Mouse (Mus musculus) liver, postnatal 0 days (tissue): ENCODE data around the gene Slc3a2. TPM values are rescaled to one million over a fixed set of nuclear protein-coding genes. Genes with fewer than 3 reads are reported as not detected.

Experiments used
- ATAC-seq: fragments of 200-750 bp; cut with Nextera tagmentation; 2 replicates; pipeline ENCODE4 v1.8.0; 2017; ENCODE audit warnings: mild to moderate bottlenecking, moderate library complexity
- DNase-seq: peaks from one replicate; pipeline ENCODE4 v3.0.0-alpha.2; 2016
- H3K27ac ChIP-seq: fragments of 300-500 bp; sonication (generic); 2 replicates; pipeline ENCODE4 v1.5.1; 2014; ENCODE audit warnings: antibody characterized with exemption, moderate library complexity, mild to moderate bottlenecking, low read depth
- H3K27me3 ChIP-seq: fragments of 300-500 bp; sonication (generic); 2 replicates; pipeline ENCODE4 v1.6.1; 2014; ENCODE audit warnings: low read length, control low read depth, mixed read lengths; ENCODE audit not compliant: insufficient read depth
- H3K36me3 ChIP-seq: fragments of 300-500 bp; sonication (generic); replicated peaks from 2 replicates; pipeline ENCODE4 v1.6.1; 2014; ENCODE audit warnings: mild to moderate bottlenecking, control low read depth, low read length, moderate library complexity, mixed read lengths; ENCODE audit not compliant: insufficient read depth
- H3K4me1 ChIP-seq: fragments of 300-500 bp; sonication (generic); 2 replicates; pipeline ENCODE4 v1.6.1; 2014; ENCODE audit warnings: antibody characterized with exemption, mild to moderate bottlenecking, control low read depth; ENCODE audit not compliant: insufficient read depth
- H3K4me2 ChIP-seq: fragments of 300-500 bp; sonication (generic); 2 replicates; pipeline ENCODE4 v1.6.1; 2014; ENCODE audit warnings: low read depth, mild to moderate bottlenecking, low read length, moderate library complexity, mixed read lengths
- H3K4me3 ChIP-seq: fragments of 300-500 bp; sonication (generic); 2 replicates; pipeline ENCODE4 v1.5.1; 2014; ENCODE audit warnings: low read depth, low read length
- H3K9ac ChIP-seq: fragments of 300-500 bp; sonication (generic); replicated peaks from 2 replicates; pipeline ENCODE4 v1.6.1; 2014; ENCODE audit warnings: mild to moderate bottlenecking, moderate library complexity
- H3K9me3 ChIP-seq: fragments of 300-500 bp; sonication (generic); 2 replicates; pipeline ENCODE4 v1.6.1; 2016; ENCODE audit warnings: mild to moderate bottlenecking, control low read depth, low read length, mixed read lengths
- CTCF ChIP-seq: sonication (generic); IDR thresholded peaks from 2 replicates; pipeline ENCODE4 v1.5.1; 2016; ENCODE audit warnings: antibody characterized with exemption, low read depth
- EP300 ChIP-seq: IDR thresholded peaks from 2 replicates; pipeline ENCODE4 v1.6.1; 2016; ENCODE audit warnings: antibody characterized with exemption, low read depth, mild to moderate bottlenecking
- WGBS: fragments of 180-500 bp; shearing (Covaris S2); extraction: QIAGEN DNeasy Blood & Tissue Kit; methylation state at CpG from one replicate; pipeline ENCODE4 v1.1.7; 2014; ENCODE audit not compliant: insufficient replicate concordance; 5-methylcytosine and 5-hydroxymethylcytosine counted together
- polyA plus RNA-seq: library from polyadenylated mRNA; unstranded; fragments of >200 nt; fragmentation: Nextera tagmentation; extraction: Ambion mirVana; gene quantifications from 2 replicates; pipeline ENCODE4 v1.2.1, GENCODE M21; 2015

Gene Slc3a2
- polyA plus RNA-seq, 1 experiment from 2014 or later: 68.0 TPM

DNA sequence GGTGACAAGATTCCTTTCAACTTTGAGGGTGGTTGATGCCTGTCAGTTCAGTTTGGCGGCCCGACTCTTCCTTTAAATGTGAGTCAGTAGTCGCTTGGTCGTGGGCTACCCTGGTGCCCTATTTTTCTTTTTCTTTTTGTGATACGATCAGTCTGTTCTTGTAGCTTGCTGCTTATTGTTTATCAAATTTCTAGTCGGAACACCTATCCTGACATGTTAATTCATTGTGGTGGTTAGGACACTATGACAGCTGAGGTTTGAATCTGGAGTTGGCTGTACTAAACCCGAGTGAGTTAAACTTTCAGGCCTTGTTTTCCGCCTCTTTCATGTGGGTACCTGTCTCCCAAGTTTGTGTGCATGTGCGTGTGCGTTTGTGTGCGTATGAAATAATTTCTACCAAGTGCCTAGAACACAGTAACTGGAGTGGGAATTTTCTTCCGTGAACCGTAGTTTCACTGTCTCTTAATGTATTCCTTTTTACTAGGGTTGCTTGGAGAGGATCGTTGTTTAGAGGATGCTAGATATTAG is 34.4 kb upstream of the Slc3a2 start:
- peak overlapping the region; percentile 86 for H3K4me2 ChIP-seq
- peak overlapping the region; percentile 94 for H3K4me3 ChIP-seq
- H3K9ac ChIP-seq: peak overlapping the region; percentile 97
- H3K27ac ChIP-seq: peak overlapping the region; percentile 94
- no peak for ATAC-seq
- H3K36me3 ChIP-seq: peaks cover 34% of the 10 kb centered on the region
- H3K4me1 ChIP-seq: peaks cover 27% of the 10 kb centered on the region
- DNase-seq: no peak
- no peaks in the 10 kb centered on the region for H3K27me3 ChIP-seq
- TF ChIP-seq EP300 (no peak), CTCF (no peak)
- 2% methylated on average over 14 of the region's 14 CpGs for WGBS
- no peaks in the 10 kb centered on the region for H3K9me3 ChIP-seq

DNA sequence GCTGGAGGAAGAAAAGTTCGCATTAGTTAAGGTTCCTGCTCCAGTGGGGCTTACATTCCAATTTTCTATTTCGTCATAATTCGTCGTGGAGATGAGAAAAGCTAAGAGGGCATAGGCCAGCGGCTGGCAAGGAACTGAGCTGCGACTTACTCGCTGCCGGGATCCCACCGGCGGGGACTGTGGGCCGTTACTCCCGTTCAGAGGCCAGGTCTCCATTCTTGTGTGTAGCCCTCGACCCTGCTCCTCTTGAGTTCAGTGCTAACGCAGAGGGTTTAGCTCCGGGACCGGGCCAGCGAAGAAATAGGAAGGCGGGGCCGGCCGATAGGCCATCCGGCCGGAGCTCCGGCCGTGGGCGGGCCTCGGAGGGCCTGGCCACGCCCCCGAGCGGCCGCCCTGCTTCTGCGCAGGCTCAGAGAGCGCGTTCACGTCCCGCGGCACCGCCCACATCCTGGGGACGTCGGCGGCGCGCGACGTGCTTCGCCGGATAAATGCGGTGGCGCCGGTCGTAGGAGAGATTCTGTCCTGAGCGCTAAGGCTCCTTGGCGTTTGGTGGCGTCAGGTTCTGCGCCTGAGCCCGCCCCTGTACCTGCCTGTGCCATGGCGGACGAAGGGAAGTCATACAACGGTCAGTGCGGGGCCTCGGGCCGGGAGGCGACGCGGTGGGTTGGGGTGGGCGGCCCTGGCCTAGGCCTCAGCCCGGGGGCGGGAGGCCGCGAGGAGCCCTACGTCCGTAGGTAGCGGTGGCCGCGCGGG is 33.6 kb upstream of the Slc3a2 start, which contains the start of gene Nxf1:
Gene Nxf1, plus strand, starts transcription at position 439 of the 753 bp plus-strand sequence.
- H3K4me2 ChIP-seq: peak within 1 kb of the TSS; percentile 86
- peak within 1 kb of the TSS; percentile 94 for H3K27ac ChIP-seq
- H3K4me3 ChIP-seq: peak within 1 kb of the TSS; percentile 94
- peaks cover 27% of the 10 kb centered on the region for H3K4me1 ChIP-seq
- TF ChIP-seq CTCF (no peak), EP300 (no peak)
- ATAC-seq (peak; percentile 96), DNase-seq (peak; percentile 97)
- H3K9ac ChIP-seq: peak within 1 kb of the TSS; percentile 97
- no peaks in the 10 kb centered on the region for H3K9me3 ChIP-seq
- H3K36me3 ChIP-seq: peaks cover 34% of the 10 kb centered on the region
- H3K27me3 ChIP-seq: no peaks in the 10 kb centered on the region
- under 1% methylated on average over 71 of the region's 75 CpGs for WGBS

DNA sequence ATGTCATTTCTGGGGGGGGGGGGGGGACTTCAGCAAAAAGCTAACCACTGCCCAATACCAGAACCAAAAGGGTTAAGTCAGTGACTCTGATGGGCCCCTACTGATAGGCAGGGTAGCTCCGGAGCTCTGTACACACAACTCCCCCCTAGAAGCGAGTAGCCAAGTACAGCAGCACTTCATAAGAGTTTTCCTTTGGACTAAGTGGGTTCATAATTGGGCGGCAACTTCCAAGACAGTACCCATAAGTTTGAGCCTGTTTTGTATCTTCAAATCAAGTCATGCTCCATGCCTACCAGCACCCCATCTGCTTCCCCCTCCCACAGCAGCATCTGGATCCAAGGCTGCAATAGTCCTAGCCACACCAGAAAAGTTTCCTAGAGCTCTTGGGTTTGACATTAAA is 32.5 kb upstream of the Slc3a2 start:
- Histone ChIP-seq H3K27me3 (no peaks in the 10 kb centered on the region), H3K4me1 (peaks cover 27% of the 10 kb centered on the region), H3K4me3 (0 out of 2 replicates have a peak overlapping the region, but pooled peaks have one; percentile 94), H3K27ac (no peak overlapping the region; the same call in 1 of the 2 replicates), H3K4me2 (peak overlapping the region; percentile 86), H3K9ac (peak overlapping the region; percentile 97), H3K36me3 (peaks cover 44% of the 10 kb centered on the region), H3K9me3 (no peaks in the 10 kb centered on the region)
- DNase-seq: no peak
- 53% methylated on average over 3 of the region's 3 CpGs for WGBS
- ATAC-seq: no peak
- no peak for TF ChIP-seq EP300
- no peak for TF ChIP-seq CTCF

DNA sequence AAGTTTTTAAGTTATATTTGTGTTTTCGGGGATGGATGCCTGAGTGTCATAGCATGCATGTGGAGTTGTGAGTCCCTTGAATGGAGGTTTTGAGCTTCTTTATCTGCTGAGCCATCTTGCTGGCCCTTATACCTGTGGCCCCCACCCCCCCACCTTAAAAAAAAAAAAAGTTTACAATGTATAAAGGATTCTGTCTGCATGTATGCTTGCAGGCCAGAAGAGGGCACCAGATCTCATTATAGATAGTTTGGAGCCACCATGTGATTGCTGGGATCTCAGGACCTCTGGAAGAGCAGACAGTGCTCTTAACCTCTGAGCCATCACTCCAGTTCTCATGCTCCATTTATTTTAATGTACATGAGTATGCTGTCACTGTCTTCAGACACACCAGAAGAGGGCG is 24.2 kb upstream of the Slc3a2 start:
- Histone ChIP-seq H3K27me3 (no peaks in the 10 kb centered on the region), H3K27ac (no peak overlapping the region), H3K4me1 (peaks cover 8% of the 10 kb centered on the region; the same call in 1 of the 2 replicates), H3K4me3 (no peak overlapping the region), H3K9ac (no peak overlapping the region), H3K4me2 (no peak overlapping the region), H3K9me3 (no peaks in the 10 kb centered on the region), H3K36me3 (peaks cover 81% of the 10 kb centered on the region)
- DNase-seq (no peak), ATAC-seq (peak; percentile 31; the same call in 1 of the 2 replicates)
- WGBS: 63% methylated on average over 2 of the region's 2 CpGs
- no peak for TF ChIP-seq EP300
- peak; percentile 63 for TF ChIP-seq CTCF

DNA sequence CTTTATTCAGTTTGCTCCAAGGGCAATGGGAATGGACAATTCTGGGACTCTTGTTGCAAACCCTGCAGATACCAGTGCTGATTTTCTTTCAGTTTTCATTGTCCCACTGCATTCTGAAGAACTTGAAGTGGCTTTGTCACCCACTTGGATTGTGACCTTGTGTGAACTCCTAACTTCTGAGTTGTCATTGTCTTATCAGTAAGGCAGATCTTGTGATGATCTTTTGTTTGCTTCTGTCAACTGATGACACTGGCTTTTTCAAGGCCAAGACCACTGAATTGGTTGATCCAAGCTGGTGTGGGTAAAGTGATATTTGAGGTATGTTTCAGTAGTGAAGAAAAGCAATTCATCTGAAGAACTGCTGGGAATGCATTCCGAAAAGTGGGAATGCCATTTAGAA is 22.2 kb upstream of the Slc3a2 start:
- H3K36me3 ChIP-seq: peaks cover 67% of the 10 kb centered on the region
- 86% methylated on average over 1 of the region's 1 CpGs for WGBS
- no peaks in the 10 kb centered on the region for H3K27me3 ChIP-seq
- TF ChIP-seq CTCF: no peak
- TF ChIP-seq EP300: no peak
- DNase-seq: no peak
- no peaks in the 10 kb centered on the region for H3K9me3 ChIP-seq
- H3K27ac ChIP-seq: no peak overlapping the region
- H3K9ac ChIP-seq: no peak overlapping the region
- no peak overlapping the region for H3K4me3 ChIP-seq
- peaks cover 15% of the 10 kb centered on the region for H3K4me1 ChIP-seq
- H3K4me2 ChIP-seq: no peak overlapping the region
- no peak for ATAC-seq

- 7% methylated on average over 14 of the region's 14 CpGs for WGBS
- Histone ChIP-seq H3K4me1 (peaks cover 16% of the 10 kb centered on the region), H3K4me3 (peak overlapping the region; percentile 70), H3K36me3 (peaks cover 65% of the 10 kb centered on the region), H3K9ac (peak overlapping the region; percentile 84), H3K4me2 (peak overlapping the region; percentile 92), H3K27me3 (no peaks in the 10 kb centered on the region), H3K27ac (peak overlapping the region; percentile 92), H3K9me3 (no peaks in the 10 kb centered on the region)
- TF ChIP-seq EP300: no peak
- no peak for TF ChIP-seq CTCF
- no peak for ATAC-seq
- DNase-seq: peak; percentile 31
These were observed 19.0 kb upstream of the Slc3a2 start for GRCm38 (mm10) chr19:8742176-8742575.
